Mouse (Mus musculus) T-cell, adult 2 months (primary cell): Measurements from ENCODE around the gene Hoxa7.

ENCODE experiments used
- DNase-seq: peaks from one replicate; pipeline ENCODE4 v3.0.0; 2022; ENCODE audit warnings: low spot score

The Hoxa7 gene

GRCm38 (mm10) chr6:52253511-52254500, 32.2 kb upstream of the Hoxa7 start:
- DNase-seq, result no peak

GRCm38 (mm10) chr6:52252775-52253376, 31.2 kb upstream of the Hoxa7 start:
- no peak for DNase-seq

GRCm38 (mm10) chr6:52252016-52252774, 30.5 kb upstream of the Hoxa7 start:
- no peak for DNase-seq

GRCm38 (mm10) chr6:52251177-52251879, 29.7 kb upstream of the Hoxa7 start:
- DNase-seq, result no peak

GRCm38 (mm10) chr6:52249826-52250225, 28.2 kb upstream of the Hoxa7 start:
- DNase-seq, result no peak

- no peak for DNase-seq
Measured at GRCm38 (mm10) chr6:52249415-52249738, 27.7 kb upstream of the Hoxa7 start.

- DNase-seq, result no peak
Measured at GRCm38 (mm10) chr6:52248638-52249414, 27.2 kb upstream of the Hoxa7 start.

- no peak for DNase-seq
Measured at GRCm38 (mm10) chr6:52247766-52248637, 26.3 kb upstream of the Hoxa7 start.

- no peak for DNase-seq
Measured at GRCm38 (mm10) chr6:52246916-52247315, 25.3 kb upstream of the Hoxa7 start.

GRCm38 (mm10) chr6:52246403-52246803, 24.7 kb upstream of the Hoxa7 start:
- no peak for DNase-seq

- no peak for DNase-seq
Measured at GRCm38 (mm10) chr6:52245757-52246142, 24.1 kb upstream of the Hoxa7 start, which contains the start of gene Hoxa11. Gene Hoxa11 (minus strand): TSS chr6:52245810.

- DNase-seq, result no peak
Measured at GRCm38 (mm10) chr6:52245040-52245756, 23.5 kb upstream of the Hoxa7 start.

GRCm38 (mm10) chr6:52244471-52245039, 22.9 kb upstream of the Hoxa7 start:
- DNase-seq, result no peak

- DNase-seq, result no peak
Measured at GRCm38 (mm10) chr6:52243681-52244121, 22.0 kb upstream of the Hoxa7 start.

GRCm38 (mm10) chr6:52242801-52243332, 21.2 kb upstream of the Hoxa7 start:
- DNase-seq, result no peak

- no peak for DNase-seq
Measured at GRCm38 (mm10) chr6:52241001-52241621, 19.5 kb upstream of the Hoxa7 start.

- peak; percentile 76 for DNase-seq
Measured at GRCm38 (mm10) chr6:52240389-52241000, 18.8 kb upstream of the Hoxa7 start, which contains the start of gene Hoxa10. Gene Hoxa10 (minus strand): TSS chr6:52240854.
